Mouse (Mus musculus) limb, embryonic 14.5 days (tissue): ENCODE measurements around the gene Hnrnpf. TPM values are rescaled to one million over a fixed set of nuclear protein-coding genes. Genes with fewer than 3 reads are reported as not detected.

Experiments used
- ATAC-seq: fragments of 200-750 bp; cut with Nextera tagmentation; 2 replicates; pipeline ENCODE4 v1.8.0; 2017; ENCODE audit warnings: low read depth, moderate number of reproducible peaks, moderate TSS enrichment; ENCODE audit not compliant: low FRiP score
- DNase-seq: peaks from one replicate; pipeline ENCODE4 v3.0.0-alpha.2; 2015; ENCODE audit warnings: low spot score
- H3K27ac ChIP-seq: fragments of 300-500 bp; sonication (generic); replicated peaks from 2 replicates; pipeline ENCODE4 v1.5.1; 2014; ENCODE audit warnings: low read depth, mild to moderate bottlenecking, low read length, moderate library complexity, mixed read lengths
- H3K27me3 ChIP-seq: fragments of 300-500 bp; sonication (generic); 2 replicates; pipeline ENCODE4 v1.6.1; 2014; ENCODE audit warnings: low read length, mixed read lengths; ENCODE audit not compliant: control insufficient read depth, insufficient read depth
- H3K36me3 ChIP-seq: fragments of 300-500 bp; sonication (generic); 2 replicates; pipeline ENCODE4 v1.6.1; 2014; ENCODE audit warnings: mild to moderate bottlenecking, low read length, moderate library complexity, mixed read lengths; ENCODE audit not compliant: control insufficient read depth, insufficient read depth
- H3K4me1 ChIP-seq: fragments of 300-500 bp; sonication (generic); 2 replicates; pipeline ENCODE4 v1.6.1; 2014; ENCODE audit warnings: antibody characterized with exemption, low read length, mixed read lengths; ENCODE audit not compliant: control insufficient read depth, insufficient read depth
- H3K4me2 ChIP-seq: fragments of 300-500 bp; sonication (generic); replicated peaks from 2 replicates; pipeline ENCODE4 v1.6.1; 2014; ENCODE audit warnings: low read depth, mild to moderate bottlenecking, low read length, moderate library complexity; ENCODE audit not compliant: severe bottlenecking
- H3K4me3 ChIP-seq: fragments of 300-500 bp; sonication (generic); replicated peaks from 2 replicates; pipeline ENCODE4 v1.5.1; 2014; ENCODE audit warnings: low read length
- H3K9ac ChIP-seq: fragments of 300-500 bp; sonication (generic); 2 replicates; pipeline ENCODE4 v1.6.1; 2014; ENCODE audit warnings: mild to moderate bottlenecking, low read depth, low read length, moderate library complexity; ENCODE audit not compliant: severe bottlenecking
- H3K9me3 ChIP-seq: fragments of 300-500 bp; sonication (generic); 2 replicates; pipeline ENCODE4 v1.6.1; 2016; ENCODE audit warnings: low read length; ENCODE audit not compliant: control insufficient read depth
- POLR2A ChIP-seq: fragments of 200-500 bp; IDR thresholded peaks from 2 replicates; pipeline ENCODE4 v1.8.0; 2012; ENCODE audit warnings: inconsistent platforms, mild to moderate bottlenecking, moderate library complexity, borderline replicate concordance; ENCODE audit not compliant: insufficient read depth, insufficient read length; ENCODE audit errors: extremely low read depth
- WGBS: fragments of 180-500 bp; shearing (Covaris S2); extraction: QIAGEN DNeasy Blood & Tissue Kit; methylation state at CpG from one replicate; pipeline ENCODE4 v1.1.7; 2014; 5-methylcytosine and 5-hydroxymethylcytosine counted together
- polyA plus RNA-seq, 2 experiments: library from polyadenylated mRNA; depleted of rRNA in 1 of 2; stranded (reverse) in 1 of 2; unstranded in 1 of 2; fragments of >200 nt; fragmentation: Nextera tagmentation in 1 of 2; extraction: Ambion mirVana in 1 of 2; gene quantifications; 2 replicates each; pipeline versions ENCODE4 v1.2.1 to v1.2.3; 2012 to 2014

Hnrnpf gene
- polyA plus RNA-seq, 2 experiments, result 486 to 609 TPM

- Histone ChIP-seq H3K9me3 (no peaks in the 10 kb centered on the region), H3K4me2 (no peak overlapping the region), H3K27ac (no peak overlapping the region), H3K9ac (no peak overlapping the region), H3K4me3 (no peak overlapping the region), H3K4me1 (no peaks in the 10 kb centered on the region), H3K27me3 (no peaks in the 10 kb centered on the region), H3K36me3 (no peaks in the 10 kb centered on the region)
- TF ChIP-seq POLR2A, result no peak
- 89% methylated on average over 2 of the region's 2 CpGs for WGBS
- DNase-seq (no peak), ATAC-seq (no peak)
Measured at GRCm38 (mm10) chr6:117943899-117944298, 43.8 kb downstream of the Hnrnpf start.

- ATAC-seq (no peak), DNase-seq (no peak)
- H3K4me1 ChIP-seq, result no peaks in the 10 kb centered on the region
- H3K27ac ChIP-seq, result no peak overlapping the region
- H3K36me3 ChIP-seq, result no peaks in the 10 kb centered on the region
- no peaks in the 10 kb centered on the region for H3K27me3 ChIP-seq
- no peak overlapping the region for H3K4me3 ChIP-seq
- 86% methylated on average over 4 of the region's 4 CpGs for WGBS
- H3K4me2 ChIP-seq, result no peak overlapping the region
- H3K9me3 ChIP-seq, result no peaks in the 10 kb centered on the region
- H3K9ac ChIP-seq, result no peak overlapping the region
- no peak for TF ChIP-seq POLR2A
Measured at GRCm38 (mm10) chr6:117952330-117952729, 52.2 kb downstream of the Hnrnpf start.

- no peak for DNase-seq
- no peak overlapping the region for H3K4me2 ChIP-seq
- H3K36me3 ChIP-seq, result no peaks in the 10 kb centered on the region
- no peaks in the 10 kb centered on the region for H3K4me1 ChIP-seq
- no peaks in the 10 kb centered on the region for H3K9me3 ChIP-seq
- no peak for TF ChIP-seq POLR2A
- no peaks in the 10 kb centered on the region for H3K27me3 ChIP-seq
- no peak overlapping the region for H3K4me3 ChIP-seq
- no peak overlapping the region for H3K27ac ChIP-seq
- H3K9ac ChIP-seq, result no peak overlapping the region
- ATAC-seq, result no peak
- WGBS, result 71% methylated on average over 6 of the region's 6 CpGs
Measured at GRCm38 (mm10) chr6:117956161-117956560, 56.0 kb downstream of the Hnrnpf start.

GRCm38 (mm10) chr6:117956851-117957501 is 56.9 kb downstream of the Hnrnpf start:
- Histone ChIP-seq H3K36me3 (no peaks in the 10 kb centered on the region), H3K9me3 (no peaks in the 10 kb centered on the region), H3K4me2 (no peak overlapping the region), H3K27ac (no peak overlapping the region), H3K4me3 (no peak overlapping the region), H3K4me1 (no peaks in the 10 kb centered on the region), H3K9ac (no peak overlapping the region), H3K27me3 (no peaks in the 10 kb centered on the region)
- no peak for TF ChIP-seq POLR2A
- ATAC-seq (no peak), DNase-seq (no peak)
- 24% methylated on average over 14 of the region's 14 CpGs for WGBS

- Histone ChIP-seq H3K4me1 (no peaks in the 10 kb centered on the region), H3K36me3 (no peaks in the 10 kb centered on the region), H3K27me3 (no peaks in the 10 kb centered on the region), H3K4me2 (no peak overlapping the region), H3K4me3 (no peak overlapping the region), H3K27ac (no peak overlapping the region), H3K9me3 (no peaks in the 10 kb centered on the region), H3K9ac (no peak overlapping the region)
- 92% methylated on average over 3 of the region's 3 CpGs for WGBS
- DNase-seq (no peak), ATAC-seq (no peak)
- no peak for TF ChIP-seq POLR2A
Measured at GRCm38 (mm10) chr6:117963201-117963600, 63.1 kb downstream of the Hnrnpf start.
